Mouse (Mus musculus) kidney, embryonic 15.5 days (tissue): ENCODE results near the gene Calml3. TPM values are rescaled to one million over a fixed set of nuclear protein-coding genes. Genes with fewer than 3 reads are reported as not detected.

ENCODE experiments used
- ATAC-seq: fragments of 200-750 bp; cut with Nextera tagmentation; replicated peaks from 2 replicates; pipeline ENCODE4 v1.8.0; 2017; ENCODE audit warnings: moderate TSS enrichment; ENCODE audit not compliant: low FRiP score
- H3K27ac ChIP-seq: fragments of 300-500 bp; sonication (generic); 2 replicates; pipeline ENCODE4 v1.5.1; 2015; ENCODE audit warnings: mild to moderate bottlenecking, inconsistent platforms
- H3K27me3 ChIP-seq: fragments of 300-500 bp; sonication (generic); 2 replicates; pipeline ENCODE4 v1.6.1; 2015; ENCODE audit warnings: inconsistent platforms
- H3K36me3 ChIP-seq: fragments of 300-500 bp; sonication (generic); 2 replicates; pipeline ENCODE4 v1.6.1; 2015; ENCODE audit warnings: inconsistent platforms
- H3K4me1 ChIP-seq: fragments of 300-500 bp; sonication (generic); 2 replicates; pipeline ENCODE4 v1.6.1; 2015; ENCODE audit warnings: inconsistent platforms
- H3K4me2 ChIP-seq: fragments of 300-500 bp; sonication (generic); 2 replicates; pipeline ENCODE4 v1.6.1; 2015; ENCODE audit warnings: moderate library complexity, mild to moderate bottlenecking, inconsistent platforms
- H3K4me3 ChIP-seq: fragments of 300-500 bp; sonication (generic); replicated peaks from 2 replicates; pipeline ENCODE4 v1.5.1; 2015; ENCODE audit warnings: mild to moderate bottlenecking, inconsistent platforms
- H3K9ac ChIP-seq: fragments of 300-500 bp; sonication (generic); 2 replicates; pipeline ENCODE4 v1.6.1; 2015; ENCODE audit warnings: mild to moderate bottlenecking, inconsistent platforms
- H3K9me3 ChIP-seq: fragments of 300-500 bp; sonication (generic); replicated peaks from 2 replicates; pipeline ENCODE4 v1.6.1; 2016; ENCODE audit warnings: inconsistent platforms
- WGBS: fragments of 180-500 bp; shearing (Covaris S2); methylation state at CpG from one replicate; pipeline ENCODE4 v1.1.7; 2015; ENCODE audit warnings: mixed read lengths; 5-methylcytosine and 5-hydroxymethylcytosine counted together
- polyA plus RNA-seq: library from polyadenylated mRNA; unstranded; fragments of >200 nt; fragmentation: Nextera tagmentation; extraction: Ambion mirVana; gene quantifications from 2 replicates; pipeline ENCODE4 v1.2.1, GENCODE M21; 2015

Calml3 gene
- polyA plus RNA-seq, 1 experiment from 2014 or later, result 0.74 TPM

DNA sequence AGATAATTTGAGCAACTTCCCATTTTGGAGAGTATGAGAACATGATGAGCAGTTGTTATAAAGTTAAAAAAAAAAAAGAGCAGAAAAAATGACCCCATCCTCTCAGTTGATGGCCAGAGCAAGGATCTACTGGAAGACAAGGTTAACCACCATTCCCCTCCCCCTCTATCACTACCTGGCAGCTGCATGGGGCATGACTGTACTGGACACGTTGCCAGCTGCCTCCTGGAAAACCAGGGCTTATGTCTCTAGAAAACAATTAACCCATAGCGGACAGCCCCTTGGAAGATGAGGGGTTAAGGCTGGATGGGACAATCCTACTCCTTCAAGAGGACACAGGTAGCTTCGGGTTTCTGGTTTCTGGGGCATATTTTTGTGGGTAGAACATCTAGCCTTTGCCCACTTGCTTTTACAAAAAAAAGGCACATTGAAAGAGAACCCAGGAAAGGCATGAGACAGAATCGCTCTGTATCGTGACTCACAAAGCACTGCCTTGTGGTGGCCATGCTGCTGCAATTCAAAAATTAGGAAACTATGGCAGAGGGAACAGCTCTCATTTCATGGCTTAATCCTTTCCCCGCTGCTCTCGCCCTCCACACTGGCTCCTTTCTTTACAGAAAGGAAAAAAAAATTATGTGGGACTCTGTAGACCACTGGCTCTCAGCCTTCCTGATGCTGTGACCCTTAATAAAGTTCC is 3.2 kb upstream of the Calml3 start:
- H3K9ac ChIP-seq, result no peak overlapping the region
- no peak for ATAC-seq
- H3K27me3 ChIP-seq, result no peaks in the 10 kb centered on the region
- 80% methylated on average over 7 of the region's 7 CpGs for WGBS
- H3K27ac ChIP-seq, result no peak overlapping the region
- no peaks in the 10 kb centered on the region for H3K36me3 ChIP-seq
- H3K4me1 ChIP-seq, result peaks cover 17% of the 10 kb centered on the region; the same call in 1 of the 2 replicates
- no peak overlapping the region for H3K4me2 ChIP-seq
- no peak overlapping the region for H3K4me3 ChIP-seq
- H3K9me3 ChIP-seq, result no peaks in the 10 kb centered on the region

DNA sequence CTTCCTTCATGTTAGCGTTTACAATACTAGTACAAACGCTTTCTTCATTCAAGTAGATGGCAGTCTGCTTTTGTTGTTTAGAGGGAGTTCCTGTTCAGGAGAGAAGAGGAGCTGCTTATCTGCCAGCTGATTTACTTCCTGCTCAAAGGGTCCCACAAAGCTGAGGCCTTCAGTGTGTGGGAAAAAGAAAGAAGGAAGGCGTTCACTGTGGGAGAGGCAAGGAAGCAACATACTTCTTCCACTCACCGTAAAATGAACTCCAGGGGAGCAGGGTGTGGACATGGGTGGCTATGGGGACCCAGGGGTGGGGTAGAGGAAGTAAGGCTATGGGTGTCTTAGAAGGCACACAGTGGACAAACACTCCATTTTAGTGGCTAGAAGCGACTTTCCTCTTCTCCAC is 1.5 kb upstream of the Calml3 start:
- no peak overlapping the region for H3K9ac ChIP-seq
- WGBS, result 60% methylated on average over 5 of the region's 5 CpGs
- H3K4me1 ChIP-seq, result peaks cover 21% of the 10 kb centered on the region; the same call in 1 of the 2 replicates
- no peaks in the 10 kb centered on the region for H3K36me3 ChIP-seq
- no peak overlapping the region for H3K4me3 ChIP-seq
- H3K9me3 ChIP-seq, result no peaks in the 10 kb centered on the region
- H3K4me2 ChIP-seq, result no peak overlapping the region
- no peaks in the 10 kb centered on the region for H3K27me3 ChIP-seq
- no peak for ATAC-seq
- peak overlapping the region; percentile 38 for H3K27ac ChIP-seq

DNA sequence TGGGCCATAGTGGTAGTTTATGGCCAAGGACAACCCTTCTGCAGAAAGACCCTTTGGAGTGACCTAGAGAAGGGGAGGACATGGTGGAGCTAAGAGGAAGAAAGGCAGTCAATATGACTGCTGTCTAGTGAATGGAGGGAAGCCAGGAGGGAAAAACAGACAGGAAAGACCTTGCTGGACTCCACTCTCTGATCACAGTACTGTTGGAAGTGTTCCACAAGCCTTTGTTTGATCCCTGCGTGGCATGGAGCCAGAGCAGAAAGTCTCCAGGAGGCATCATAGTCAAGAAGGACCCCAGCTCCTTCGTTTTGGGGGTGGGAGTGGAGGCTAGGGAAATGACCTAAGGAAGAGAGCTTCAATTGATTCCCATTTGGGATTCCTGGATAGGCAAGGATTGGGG is 1.0 kb upstream of the Calml3 start:
- no peak overlapping the region for H3K9ac ChIP-seq
- no peak for ATAC-seq
- H3K27ac ChIP-seq, result peak overlapping the region; percentile 38; the same call in 1 of the 2 replicates
- H3K4me1 ChIP-seq, result peaks cover 21% of the 10 kb centered on the region; the same call in 1 of the 2 replicates
- WGBS, result 47% methylated on average over 2 of the region's 2 CpGs
- no peaks in the 10 kb centered on the region for H3K36me3 ChIP-seq
- no peak overlapping the region for H3K4me2 ChIP-seq
- H3K27me3 ChIP-seq, result no peaks in the 10 kb centered on the region
- no peaks in the 10 kb centered on the region for H3K9me3 ChIP-seq
- no peak overlapping the region for H3K4me3 ChIP-seq

DNA sequence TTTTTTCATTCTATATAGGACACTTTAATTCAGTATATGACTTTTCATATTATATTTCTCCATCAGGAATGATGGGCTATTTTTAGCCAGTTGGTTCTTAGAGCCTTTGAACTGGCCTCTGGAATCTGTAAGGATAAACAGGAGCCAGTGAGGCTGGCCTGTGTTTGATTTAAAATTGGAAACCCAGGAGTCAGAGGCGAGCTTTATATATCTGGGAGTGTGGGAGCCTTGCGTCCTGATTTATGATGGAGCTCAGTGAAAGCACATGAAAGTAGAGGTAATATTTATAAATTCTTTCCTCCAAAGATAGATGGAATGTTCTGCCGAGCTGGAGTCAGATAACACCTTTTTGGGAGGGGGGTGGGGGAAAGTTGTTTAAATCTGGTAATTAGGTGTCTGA is 4.7 kb downstream of the Calml3 start:
- Histone ChIP-seq H3K27ac (no peak overlapping the region), H3K4me3 (no peak overlapping the region), H3K36me3 (no peaks in the 10 kb centered on the region), H3K4me2 (no peak overlapping the region), H3K27me3 (no peaks in the 10 kb centered on the region), H3K4me1 (0 out of 2 replicates have a peak, but pooled peaks cover 13% of the 10 kb centered on the region), H3K9me3 (no peaks in the 10 kb centered on the region), H3K9ac (no peak overlapping the region)
- WGBS, result 16% methylated on average over 3 of the region's 3 CpGs
- no peak for ATAC-seq

DNA sequence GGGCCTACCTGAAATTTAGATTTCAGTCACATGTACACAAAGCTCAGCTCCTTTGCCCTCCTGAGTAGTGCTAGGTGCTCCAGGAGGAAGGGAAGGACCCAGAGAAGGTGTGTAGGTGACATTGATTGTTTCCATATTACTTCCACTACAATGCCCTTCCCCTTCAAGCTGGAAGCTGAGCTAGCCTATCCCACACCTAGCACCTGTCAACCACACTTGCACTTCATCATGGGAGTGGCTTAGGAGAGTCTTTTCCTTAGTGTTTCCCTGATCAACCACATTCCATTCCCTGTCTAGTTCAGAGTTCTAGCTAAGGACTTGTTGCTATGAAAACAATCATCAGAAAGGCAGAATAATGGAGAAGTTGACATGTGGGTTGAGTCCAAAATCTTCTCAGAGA is 5.4 kb downstream of the Calml3 start:
- no peak overlapping the region for H3K4me3 ChIP-seq
- ATAC-seq, result no peak
- H3K27ac ChIP-seq, result no peak overlapping the region
- no peaks in the 10 kb centered on the region for H3K27me3 ChIP-seq
- H3K4me1 ChIP-seq, result 0 out of 2 replicates have a peak, but pooled peaks cover 6% of the 10 kb centered on the region
- H3K9me3 ChIP-seq, result no peaks in the 10 kb centered on the region
- no peaks in the 10 kb centered on the region for H3K36me3 ChIP-seq
- no peak overlapping the region for H3K9ac ChIP-seq
- H3K4me2 ChIP-seq, result no peak overlapping the region

DNA sequence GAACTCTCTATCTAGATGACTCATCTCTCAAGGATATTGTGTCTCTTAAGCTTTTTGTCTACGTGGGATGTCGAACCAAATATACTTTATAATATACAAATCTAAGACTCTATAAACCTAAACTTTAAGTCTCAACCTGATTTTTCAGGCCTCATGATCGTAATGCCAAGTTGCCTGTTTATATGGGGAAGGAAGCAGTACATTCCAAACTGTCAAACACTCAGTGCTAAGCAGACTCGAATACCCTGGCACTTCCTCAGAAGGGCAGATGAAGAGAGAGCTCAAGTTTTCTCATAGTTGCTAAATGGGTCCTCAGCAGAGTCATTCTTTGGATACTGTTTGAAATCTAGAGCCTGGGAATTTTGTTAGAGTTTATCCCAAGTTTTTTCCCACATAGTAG is 7.5 kb downstream of the Calml3 start:
- H3K27ac ChIP-seq, result no peak overlapping the region

DNA sequence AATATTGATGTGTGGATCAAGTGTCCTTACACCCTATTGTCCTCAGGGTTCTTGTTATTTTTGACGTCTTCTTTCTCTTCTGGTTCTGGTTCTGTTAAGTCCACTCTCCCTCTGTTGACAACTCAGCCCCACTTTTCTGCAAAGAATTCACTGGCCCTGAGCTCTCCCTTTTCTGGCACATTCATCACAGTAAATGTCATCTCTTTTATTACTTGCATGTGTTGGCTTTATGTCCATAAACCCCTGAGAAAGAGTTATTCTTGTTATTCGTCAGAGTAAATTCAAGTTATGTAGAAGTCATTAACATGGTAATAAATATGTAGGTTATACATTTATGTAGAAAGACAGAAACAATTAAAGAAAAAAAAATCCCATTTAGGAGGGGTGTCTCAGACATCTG is 14.6 kb downstream of the Calml3 start:
- Histone ChIP-seq H3K4me3 (no peak overlapping the region), H3K4me2 (no peak overlapping the region), H3K4me1 (no peaks in the 10 kb centered on the region), H3K27ac (no peak overlapping the region), H3K9ac (no peak overlapping the region), H3K27me3 (no peaks in the 10 kb centered on the region), H3K36me3 (no peaks in the 10 kb centered on the region), H3K9me3 (no peaks in the 10 kb centered on the region)
- 40% methylated on average over 2 of the region's 2 CpGs for WGBS
- no peak for ATAC-seq

More for the DNA sequence above, 7.5 kb downstream of the Calml3 start:
- Histone ChIP-seq H3K4me3 (no peak overlapping the region), H3K36me3 (no peaks in the 10 kb centered on the region), H3K27me3 (no peaks in the 10 kb centered on the region), H3K9ac (no peak overlapping the region), H3K4me2 (no peak overlapping the region), H3K4me1 (0 out of 2 replicates have a peak, but pooled peaks cover 3% of the 10 kb centered on the region), H3K9me3 (no peaks in the 10 kb centered on the region)
- WGBS, result 83% methylated on average over 4 of the region's 4 CpGs
- ATAC-seq, result no peak

DNA sequence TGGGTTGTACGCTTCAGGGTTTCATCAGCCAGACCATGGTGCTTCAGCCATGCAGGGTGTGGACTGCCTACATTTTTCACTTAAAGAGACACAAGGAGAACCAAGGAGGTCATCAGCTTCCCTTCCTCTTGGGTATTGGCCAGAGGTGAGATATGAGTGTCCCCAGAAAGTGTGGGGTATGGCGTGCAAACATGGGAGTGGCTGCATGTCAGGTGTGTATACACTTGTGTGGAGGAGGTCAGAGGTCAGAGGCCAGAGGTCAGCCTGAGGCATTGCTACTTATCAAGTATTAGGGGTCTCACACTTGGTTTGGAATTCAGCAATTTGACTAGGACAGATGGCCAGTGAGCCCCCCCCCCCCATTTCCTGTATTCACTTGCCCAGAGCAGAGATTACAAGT is 15.5 kb downstream of the Calml3 start:
- Histone ChIP-seq H3K4me3 (no peak overlapping the region), H3K4me2 (no peak overlapping the region), H3K27me3 (no peaks in the 10 kb centered on the region), H3K9ac (no peak overlapping the region), H3K36me3 (no peaks in the 10 kb centered on the region), H3K4me1 (no peaks in the 10 kb centered on the region), H3K27ac (no peak overlapping the region), H3K9me3 (no peaks in the 10 kb centered on the region)
- 82% methylated on average over 2 of the region's 2 CpGs for WGBS
- no peak for ATAC-seq

DNA sequence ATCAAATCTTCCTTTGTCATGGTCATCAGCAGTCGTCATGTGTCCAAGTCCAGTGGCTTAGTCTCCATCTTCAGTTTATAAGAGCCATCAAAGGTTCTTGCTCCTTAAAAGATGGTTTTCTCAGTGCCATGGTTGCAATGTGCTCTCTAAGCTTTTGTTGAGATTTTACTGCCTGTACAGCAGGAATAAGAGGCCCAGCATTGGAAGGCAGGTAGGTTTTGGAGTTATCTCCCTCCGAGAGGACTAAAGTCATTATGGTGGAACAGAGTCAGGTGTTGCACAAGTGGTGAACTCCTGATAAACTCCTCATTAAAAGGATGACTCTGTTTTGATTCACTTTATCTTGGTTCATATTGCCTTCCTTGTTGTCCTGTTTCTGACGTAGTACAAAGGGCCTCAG is 16.5 kb downstream of the Calml3 start:
- H3K4me3 ChIP-seq, result no peak overlapping the region
- no peaks in the 10 kb centered on the region for H3K9me3 ChIP-seq
- H3K9ac ChIP-seq, result no peak overlapping the region
- no peaks in the 10 kb centered on the region for H3K36me3 ChIP-seq
- WGBS, result 83% methylated on average over 3 of the region's 3 CpGs
- no peak for ATAC-seq
- H3K4me1 ChIP-seq, result no peaks in the 10 kb centered on the region
- no peak overlapping the region for H3K4me2 ChIP-seq
- no peak overlapping the region for H3K27ac ChIP-seq
- no peaks in the 10 kb centered on the region for H3K27me3 ChIP-seq

DNA sequence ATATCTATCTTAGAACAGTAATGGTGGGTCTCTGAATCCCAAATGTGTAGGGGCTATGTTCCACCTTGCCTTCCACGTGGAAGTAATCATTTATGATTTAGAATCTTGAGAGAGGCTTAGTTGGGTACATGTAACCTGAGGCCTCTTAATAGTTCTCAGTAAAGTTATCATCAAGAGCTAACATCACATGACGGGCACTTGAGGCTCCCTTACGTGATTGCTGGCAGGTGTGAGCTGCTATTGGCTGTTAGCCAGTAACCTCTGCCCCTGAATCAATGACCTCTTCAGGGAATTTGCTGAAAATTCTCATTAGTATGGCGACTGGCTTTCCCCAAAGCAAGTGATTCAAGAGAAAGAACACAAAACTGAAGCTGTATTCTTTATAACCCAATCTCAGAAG is 17.0 kb downstream of the Calml3 start:
- 52% methylated on average over 4 of the region's 4 CpGs for WGBS
- H3K9ac ChIP-seq, result no peak overlapping the region
- no peak for ATAC-seq
- no peaks in the 10 kb centered on the region for H3K27me3 ChIP-seq
- no peaks in the 10 kb centered on the region for H3K36me3 ChIP-seq
- H3K4me1 ChIP-seq, result no peaks in the 10 kb centered on the region
- no peak overlapping the region for H3K4me2 ChIP-seq
- H3K27ac ChIP-seq, result no peak overlapping the region
- H3K9me3 ChIP-seq, result no peaks in the 10 kb centered on the region
- H3K4me3 ChIP-seq, result no peak overlapping the region

DNA sequence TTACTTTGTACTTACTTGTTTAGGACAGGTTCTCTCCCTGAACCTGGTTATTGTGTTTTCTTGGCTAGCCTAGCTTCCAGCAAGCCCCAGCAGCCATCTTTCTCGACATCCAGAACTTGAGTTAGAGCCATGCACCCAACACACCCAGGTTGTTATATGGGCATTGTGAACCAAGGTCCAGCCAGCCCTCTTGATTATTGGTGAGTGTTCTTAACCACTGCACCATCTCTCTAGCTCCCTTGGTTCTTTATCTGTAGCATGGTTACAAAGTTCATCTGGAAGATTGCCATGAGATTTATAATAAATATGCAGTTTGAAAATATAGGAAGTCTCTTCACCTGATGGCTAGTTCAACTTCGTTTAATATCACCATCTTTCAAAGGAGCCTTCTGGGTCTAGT is 20.5 kb downstream of the Calml3 start:
- 81% methylated on average over 2 of the region's 2 CpGs for WGBS
- no peak for ATAC-seq
- Histone ChIP-seq H3K27me3 (no peaks in the 10 kb centered on the region), H3K36me3 (no peaks in the 10 kb centered on the region), H3K4me1 (no peaks in the 10 kb centered on the region), H3K9me3 (no peaks in the 10 kb centered on the region), H3K27ac (no peak overlapping the region), H3K4me2 (no peak overlapping the region), H3K4me3 (no peak overlapping the region), H3K9ac (no peak overlapping the region)

DNA sequence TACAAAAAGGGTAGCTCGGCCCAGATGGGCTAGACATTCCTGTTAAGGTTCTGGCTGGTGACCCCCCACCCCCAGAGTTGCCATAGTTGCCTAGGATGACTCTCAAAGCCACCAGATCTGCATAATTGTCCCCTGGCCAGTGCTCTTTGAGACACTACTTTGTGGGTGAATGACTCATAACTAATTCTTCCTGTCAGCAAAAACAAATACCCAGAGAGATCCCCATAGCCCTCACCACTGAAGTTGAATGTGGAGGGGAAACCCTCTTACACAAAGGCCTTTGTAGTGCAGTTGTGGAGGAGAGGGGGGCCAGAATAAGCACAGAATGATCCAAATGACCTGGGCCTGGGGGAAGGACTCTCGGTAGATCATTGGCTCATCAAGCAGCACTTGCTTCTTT is 21.6 kb downstream of the Calml3 start:
- Histone ChIP-seq H3K4me3 (no peak overlapping the region), H3K27me3 (no peaks in the 10 kb centered on the region), H3K4me1 (no peaks in the 10 kb centered on the region), H3K36me3 (no peaks in the 10 kb centered on the region), H3K9ac (no peak overlapping the region), H3K27ac (no peak overlapping the region), H3K4me2 (no peak overlapping the region), H3K9me3 (no peaks in the 10 kb centered on the region)
- no peak for ATAC-seq
- 49% methylated on average over 2 of the region's 2 CpGs for WGBS
